Mouse (Mus musculus) bone marrow, adult 2 months (tissue): ENCODE measurements around the gene Glt1d1. TPM values are rescaled to one million over a fixed set of nuclear protein-coding genes. Genes with fewer than 3 reads are reported as not detected.
"Not testable (repeated sequence)": the region's sequence is repeated elsewhere in the genome, so short reads cannot be mapped to it uniquely, and the experiment has no call there.

ENCODE experiments used
- H3K27ac ChIP-seq: fragments of 200-500 bp; 2 replicates; pipeline ENCODE4 v1.5.1; 2012; ENCODE audit warnings: low read depth, mild to moderate bottlenecking, control low read depth, inconsistent platforms, low read length; ENCODE audit not compliant: control insufficient read depth, poor library complexity, insufficient read depth
- H3K4me1 ChIP-seq: fragments of 200-500 bp; 2 replicates; pipeline ENCODE4 v1.6.1; 2011; ENCODE audit warnings: low read length; ENCODE audit not compliant: control insufficient read depth, insufficient read depth
- H3K4me3 ChIP-seq: fragments of 200-500 bp; replicated peaks from 2 replicates; pipeline ENCODE3; 2011; ENCODE audit warnings: mild to moderate bottlenecking, low read depth, low read length, control low read depth; ENCODE audit not compliant: control insufficient read depth
- CTCF ChIP-seq: fragments of 200-500 bp; IDR thresholded peaks from 2 replicates; pipeline ENCODE4 v1.5.1; 2011; ENCODE audit warnings: low read length, control low read depth; ENCODE audit not compliant: control insufficient read depth, insufficient read depth
- POLR2A ChIP-seq: fragments of 200-500 bp; IDR thresholded peaks from 2 replicates; pipeline ENCODE4 v1.6.1; 2011; ENCODE audit warnings: low read depth, mild to moderate bottlenecking, control low read depth, low read length, borderline replicate concordance; ENCODE audit not compliant: control insufficient read depth
- WGBS: fragments of 180-500 bp; shearing (Covaris S2); methylation state at CpG from one replicate; pipeline ENCODE4 v1.1.7; 2018; 5-methylcytosine and 5-hydroxymethylcytosine counted together
- polyA plus RNA-seq: library from polyadenylated mRNA; stranded (reverse); fragments of >200 nt; gene quantifications from 2 replicates; pipeline ENCODE4 v1.2.4, GENCODE M21; 2011; ENCODE audit warnings: low replicate concordance; ENCODE audit not compliant: missing spikeins, insufficient read depth, insufficient read length

The Glt1d1 gene
- polyA plus RNA-seq, 1 experiment, result 4.8 TPM

- Histone ChIP-seq H3K4me1 (no peaks in the 10 kb centered on the region), H3K27ac (no peak overlapping the region), H3K4me3 (no peak overlapping the region)
- WGBS, result 63% methylated on average over 7 of the region's 7 CpGs
- 0 out of 2 replicates have a peak, but pooled peaks have one; percentile 17 for TF ChIP-seq CTCF
- TF ChIP-seq POLR2A, result no peak
Observed at GRCm38 (mm10) chr5:127714783-127715704, 83.0 kb downstream of the Glt1d1 start.

GRCm38 (mm10) chr5:127720591-127721379 is 88.7 kb downstream of the Glt1d1 start:
- H3K4me3 ChIP-seq, result peak overlapping the region; percentile 42
- TF ChIP-seq CTCF (no peak), POLR2A (no peak)
- H3K4me1 ChIP-seq, result no peaks in the 10 kb centered on the region
- H3K27ac ChIP-seq, result no peak overlapping the region; the same call in 1 of the 2 replicates
- WGBS, result 27% methylated on average over 15 of the region's 15 CpGs

- 95% methylated on average over 12 of the region's 12 CpGs for WGBS
- not testable (repeated sequence) for H3K4me3 ChIP-seq, H3K4me1 ChIP-seq, H3K27ac ChIP-seq
Observed at GRCm38 (mm10) chr5:127722171-127722570, 90.1 kb downstream of the Glt1d1 start.

GRCm38 (mm10) chr5:127730351-127730750 is 98.3 kb downstream of the Glt1d1 start:
- Histone ChIP-seq H3K4me1 (no peaks in the 10 kb centered on the region), H3K27ac (no peak overlapping the region), H3K4me3 (no peak overlapping the region)
- TF ChIP-seq POLR2A (no peak), CTCF (no peak)
- WGBS, result 81% methylated on average over 2 of the region's 2 CpGs

GRCm38 (mm10) chr5:127741331-127741730 is 109.3 kb downstream of the Glt1d1 start:
- Histone ChIP-seq H3K27ac (no peak overlapping the region), H3K4me3 (no peak overlapping the region), H3K4me1 (no peaks in the 10 kb centered on the region)
- 87% methylated on average over 16 of the region's 16 CpGs for WGBS
- TF ChIP-seq CTCF (no peak), POLR2A (no peak)

GRCm38 (mm10) chr5:127749540-127749939 is 117.5 kb downstream of the Glt1d1 start:
- not testable (repeated sequence) for H3K27ac ChIP-seq, H3K4me1 ChIP-seq, H3K4me3 ChIP-seq
- 75% methylated on average over 3 of the region's 3 CpGs for WGBS

GRCm38 (mm10) chr5:127751262-127751975 is 119.4 kb downstream of the Glt1d1 start:
- no peaks in the 10 kb centered on the region for H3K4me1 ChIP-seq
- TF ChIP-seq CTCF, result no peak
- no peak for TF ChIP-seq POLR2A
- H3K27ac ChIP-seq, result no peak overlapping the region
- 38% methylated on average over 20 of the region's 20 CpGs for WGBS
- no peak overlapping the region for H3K4me3 ChIP-seq

- H3K27ac ChIP-seq, result no peak overlapping the region
- no peak for TF ChIP-seq POLR2A
- TF ChIP-seq CTCF, result no peak
- 80% methylated on average over 4 of the region's 4 CpGs for WGBS
- H3K4me3 ChIP-seq, result no peak overlapping the region
- H3K4me1 ChIP-seq, result no peaks in the 10 kb centered on the region
Observed at GRCm38 (mm10) chr5:127755594-127755993, 123.5 kb downstream of the Glt1d1 start.
